Mouse (Mus musculus) cerebellum, adult 9-10 months (tissue): ENCODE results near the gene Sycn.

Experiments
- DNase-seq: peaks from one replicate; pipeline ENCODE4 v3.0.0; 2022

Sycn gene

DNA sequence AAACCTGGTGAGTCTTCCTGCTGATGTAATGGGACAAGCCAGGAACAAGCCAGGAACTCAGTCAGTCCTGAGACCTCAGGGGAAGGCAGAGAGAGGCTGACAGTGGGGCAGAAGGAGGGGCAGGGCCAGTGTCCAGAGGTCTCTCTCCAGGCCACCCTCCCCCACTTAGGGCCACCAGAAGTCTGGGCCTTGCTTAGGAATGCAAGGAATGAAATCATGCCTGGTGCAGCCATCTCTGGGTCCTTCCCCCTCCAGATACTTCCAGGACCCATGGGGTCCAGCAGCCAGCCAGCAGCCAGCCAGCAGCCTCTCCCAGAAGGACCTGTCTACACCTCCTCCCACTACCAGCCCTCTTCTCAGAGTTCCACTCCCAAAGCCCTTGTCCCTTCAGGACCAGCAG is 47.0 kb downstream of the Sycn start:
- no peak for DNase-seq
